Mouse (Mus musculus): Measurements from ENCODE around the gene Bahcc1. TPM values are rescaled to one million over a fixed set of nuclear protein-coding genes. Genes with fewer than 3 reads are reported as not detected.
A peak's percentile ranks its signal among the peaks of the same experiment; 100 is the strongest.

Gene Bahcc1
- total and polyA plus RNA-seq, 2 experiments from 2014 or later: 9.5 to 49.8 TPM

DNA sequence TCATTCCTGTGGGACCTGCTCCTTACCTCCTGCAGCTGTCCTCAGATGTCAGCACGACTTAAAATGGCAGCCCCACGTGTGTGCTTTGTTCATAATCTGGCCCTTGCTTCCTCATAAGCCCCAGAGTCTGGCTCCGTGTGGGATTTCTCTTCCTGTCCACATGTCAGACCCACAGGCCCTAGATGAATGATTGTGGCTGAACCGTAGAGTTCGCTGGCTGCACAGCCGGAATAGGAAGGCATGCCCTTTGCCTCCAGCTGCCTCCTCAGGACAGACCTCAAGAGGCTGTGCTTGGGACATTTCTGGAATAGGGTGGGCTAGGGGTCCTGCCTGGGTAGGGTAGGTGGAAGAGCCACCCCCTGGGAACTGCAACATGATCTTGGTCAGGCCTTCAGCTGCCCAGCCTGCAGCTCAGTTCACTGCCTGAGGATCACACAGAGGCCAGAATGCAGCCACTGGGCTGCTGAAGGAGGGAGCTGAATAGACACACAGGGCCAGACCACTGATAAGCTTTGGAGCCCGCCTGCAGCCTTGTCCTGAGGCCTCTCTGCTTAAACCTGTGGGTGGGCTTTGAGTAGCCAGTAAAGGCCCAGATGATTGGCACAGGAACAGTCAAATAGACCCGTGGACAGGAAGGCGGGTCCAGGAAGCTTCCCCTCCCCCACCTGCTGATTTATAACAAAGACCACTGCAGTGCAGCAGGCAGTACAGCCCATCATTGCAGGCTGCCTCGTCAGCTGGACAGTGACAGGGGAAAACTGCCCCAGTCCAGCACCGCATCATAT is 16.0 kb upstream of the Bahcc1 start:
- Histone ChIP-seq H3K27me3 (ENCODE audit: insufficient read depth, low read length) (no peaks in the 10 kb centered on the region), H3K9ac (replicated peaks; ENCODE audit: low read length, poor library complexity, severe bottlenecking) (0 out of 2 replicates have a peak overlapping the region, but pooled peaks have one; percentile 29)

DNA sequence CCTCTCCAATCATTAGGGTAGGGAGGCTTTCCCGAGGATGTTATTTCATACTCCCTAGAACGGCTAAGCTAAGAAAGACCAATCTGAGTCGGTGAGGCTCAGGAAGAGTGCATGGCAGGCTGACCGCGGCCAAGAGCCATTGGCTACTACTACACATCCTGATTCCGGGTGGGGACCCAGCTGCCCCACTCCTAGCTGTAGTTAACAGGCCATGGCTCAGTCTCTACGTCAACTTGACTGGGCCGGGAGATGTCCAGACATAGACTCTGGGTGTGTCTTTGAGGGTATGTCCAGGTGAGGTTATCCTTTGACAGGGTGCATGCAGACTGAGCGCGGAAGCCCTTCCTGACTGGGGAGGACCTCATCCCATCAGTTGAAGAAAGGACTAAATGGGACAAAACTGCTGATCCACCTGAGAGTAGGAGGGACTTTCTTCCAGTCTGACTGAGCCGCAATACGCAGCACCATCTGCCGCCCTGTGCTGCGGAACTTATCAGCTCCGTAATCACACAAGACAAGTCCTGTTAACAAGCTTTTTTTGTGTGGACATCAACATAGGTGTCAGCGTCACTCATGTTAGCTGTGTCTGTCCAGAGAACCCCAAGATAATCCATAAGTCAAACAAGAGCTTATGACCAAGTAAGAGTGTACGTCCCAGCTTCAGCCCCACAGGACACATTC is 14.4 kb upstream of the Bahcc1 start:
- no peaks in the 10 kb centered on the region for H3K27me3 ChIP-seq (ENCODE audit: insufficient read depth, low read length)
- no peak overlapping the region for H3K9ac ChIP-seq (replicated peaks; ENCODE audit: low read length, poor library complexity, severe bottlenecking)
- no peaks in the 10 kb centered on the region for H3K36me3 ChIP-seq (ENCODE audit: insufficient read depth, low read length)
- no peak overlapping the region for H3K4me2 ChIP-seq (ENCODE audit: low read depth, low read length, poor library complexity, severe bottlenecking)
- H3K4me3 ChIP-seq (ENCODE audit: low read depth, low read length): no peak overlapping the region
- 91% methylated on average over 17 of the region's 17 CpGs for WGBS
- no peak for DNase-seq (ENCODE audit: low spot score)
- ATAC-seq (ENCODE audit: low FRiP score): no peak
- no peaks in the 10 kb centered on the region for H3K9me3 ChIP-seq (ENCODE audit: low read length)
- peaks cover 11% of the 10 kb centered on the region; the same call in 1 of the 2 replicates for H3K4me1 ChIP-seq (ENCODE audit: insufficient read depth, low read length)
- H3K27ac ChIP-seq (ENCODE audit: low read depth, low read length): no peak overlapping the region
- no peak for TF ChIP-seq CTCF (IDR thresholded peaks at IDR 0.05)

More for the DNA sequence above, 16.0 kb upstream of the Bahcc1 start:
- H3K4me1 ChIP-seq (ENCODE audit: insufficient read depth, low read length): peaks cover 11% of the 10 kb centered on the region; the same call in 1 of the 2 replicates
- DNase-seq (ENCODE audit: low spot score) (peak; percentile 86), ATAC-seq (ENCODE audit: low FRiP score) (peak; percentile 79)
- H3K4me3 ChIP-seq (ENCODE audit: low read depth, low read length): no peak overlapping the region
- H3K4me2 ChIP-seq (ENCODE audit: low read depth, low read length, poor library complexity, severe bottlenecking): no peak overlapping the region
- no peaks in the 10 kb centered on the region for H3K9me3 ChIP-seq (ENCODE audit: low read length)
- WGBS: 13% methylated on average over 11 of the region's 11 CpGs
- no peak for TF ChIP-seq CTCF (IDR thresholded peaks at IDR 0.05)
- H3K36me3 ChIP-seq (ENCODE audit: insufficient read depth, low read length): no peaks in the 10 kb centered on the region
- peak overlapping the region; percentile 70 for H3K27ac ChIP-seq (ENCODE audit: low read depth, low read length)

DNA sequence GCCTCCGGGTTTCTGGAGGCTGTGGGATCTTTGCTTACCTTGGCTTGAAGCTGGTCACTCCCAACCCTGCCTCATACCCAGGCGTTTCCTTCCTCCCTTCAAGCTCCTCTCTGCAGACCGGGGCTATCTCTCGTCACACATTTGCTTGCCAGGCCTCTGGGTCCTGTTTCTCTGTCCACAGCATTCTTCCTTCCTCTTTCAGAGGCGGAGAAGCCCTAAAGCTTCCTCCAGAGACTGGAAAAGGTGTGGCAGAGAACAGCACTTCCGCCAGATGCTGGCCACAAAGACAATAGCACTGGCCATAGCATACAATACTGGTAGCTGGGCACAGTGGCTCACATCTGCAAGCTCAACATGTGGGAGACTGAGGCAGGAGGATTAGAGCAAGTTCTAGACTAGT is 13.8 kb upstream of the Bahcc1 start:
- Histone ChIP-seq H3K4me3 (ENCODE audit: low read depth, low read length) (no peak overlapping the region), H3K4me1 (ENCODE audit: insufficient read depth, low read length) (peaks cover 12% of the 10 kb centered on the region; the same call in 1 of the 2 replicates), H3K27me3 (ENCODE audit: insufficient read depth, low read length) (no peaks in the 10 kb centered on the region), H3K36me3 (ENCODE audit: insufficient read depth, low read length) (no peaks in the 10 kb centered on the region), H3K9me3 (ENCODE audit: low read length) (no peaks in the 10 kb centered on the region), H3K9ac (replicated peaks; ENCODE audit: low read length, poor library complexity, severe bottlenecking) (no peak overlapping the region), H3K27ac (ENCODE audit: low read depth, low read length) (no peak overlapping the region), H3K4me2 (ENCODE audit: low read depth, low read length, poor library complexity, severe bottlenecking) (no peak overlapping the region)
- DNase-seq (ENCODE audit: low spot score) (no peak), ATAC-seq (ENCODE audit: low FRiP score) (no peak)
- WGBS: 82% methylated on average over 6 of the region's 6 CpGs
- no peak for TF ChIP-seq CTCF (IDR thresholded peaks at IDR 0.05)

DNA sequence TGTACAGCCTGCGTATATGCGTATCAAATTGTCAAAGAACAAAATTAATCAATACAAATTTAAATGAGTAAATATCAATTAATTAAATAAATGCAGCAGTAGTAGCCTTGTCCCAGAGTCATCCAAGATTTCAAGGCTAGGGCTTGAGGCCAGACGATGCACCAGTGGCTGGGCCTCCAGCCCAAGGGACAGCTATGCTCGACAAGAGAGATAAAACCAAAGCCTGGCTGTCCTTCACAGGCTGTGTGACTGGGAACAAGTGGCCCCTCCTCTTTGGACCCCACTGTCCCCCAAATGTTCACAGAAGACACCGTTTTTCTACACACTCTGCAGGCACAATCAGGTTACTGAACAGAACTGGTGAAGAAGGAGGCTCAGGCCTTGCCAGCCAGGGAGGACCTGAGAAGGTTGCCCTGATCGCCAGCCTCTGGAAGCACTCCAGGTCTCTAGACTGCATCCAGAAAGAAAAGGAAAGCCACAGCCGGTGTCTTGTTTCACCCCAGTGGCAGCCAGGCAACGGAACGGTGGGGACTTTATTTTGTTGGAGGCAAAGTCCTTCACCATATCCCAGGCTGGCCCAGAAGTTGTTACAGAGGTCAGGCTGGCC is 12.7 kb upstream of the Bahcc1 start:
- Histone ChIP-seq H3K9me3 (ENCODE audit: low read length) (no peaks in the 10 kb centered on the region), H3K4me1 (ENCODE audit: insufficient read depth, low read length) (peaks cover 23% of the 10 kb centered on the region), H3K27ac (ENCODE audit: low read depth, low read length) (no peak overlapping the region), H3K36me3 (ENCODE audit: insufficient read depth, low read length) (no peaks in the 10 kb centered on the region), H3K27me3 (ENCODE audit: insufficient read depth, low read length) (no peaks in the 10 kb centered on the region), H3K4me2 (ENCODE audit: low read depth, low read length, poor library complexity, severe bottlenecking) (no peak overlapping the region), H3K4me3 (ENCODE audit: low read depth, low read length) (no peak overlapping the region), H3K9ac (replicated peaks; ENCODE audit: low read length, poor library complexity, severe bottlenecking) (no peak overlapping the region)
- peak; percentile 62 for DNase-seq (ENCODE audit: low spot score)
- 49% methylated on average over 9 of the region's 9 CpGs for WGBS
- no peak for ATAC-seq (ENCODE audit: low FRiP score)
- TF ChIP-seq CTCF (IDR thresholded peaks at IDR 0.05): no peak

DNA sequence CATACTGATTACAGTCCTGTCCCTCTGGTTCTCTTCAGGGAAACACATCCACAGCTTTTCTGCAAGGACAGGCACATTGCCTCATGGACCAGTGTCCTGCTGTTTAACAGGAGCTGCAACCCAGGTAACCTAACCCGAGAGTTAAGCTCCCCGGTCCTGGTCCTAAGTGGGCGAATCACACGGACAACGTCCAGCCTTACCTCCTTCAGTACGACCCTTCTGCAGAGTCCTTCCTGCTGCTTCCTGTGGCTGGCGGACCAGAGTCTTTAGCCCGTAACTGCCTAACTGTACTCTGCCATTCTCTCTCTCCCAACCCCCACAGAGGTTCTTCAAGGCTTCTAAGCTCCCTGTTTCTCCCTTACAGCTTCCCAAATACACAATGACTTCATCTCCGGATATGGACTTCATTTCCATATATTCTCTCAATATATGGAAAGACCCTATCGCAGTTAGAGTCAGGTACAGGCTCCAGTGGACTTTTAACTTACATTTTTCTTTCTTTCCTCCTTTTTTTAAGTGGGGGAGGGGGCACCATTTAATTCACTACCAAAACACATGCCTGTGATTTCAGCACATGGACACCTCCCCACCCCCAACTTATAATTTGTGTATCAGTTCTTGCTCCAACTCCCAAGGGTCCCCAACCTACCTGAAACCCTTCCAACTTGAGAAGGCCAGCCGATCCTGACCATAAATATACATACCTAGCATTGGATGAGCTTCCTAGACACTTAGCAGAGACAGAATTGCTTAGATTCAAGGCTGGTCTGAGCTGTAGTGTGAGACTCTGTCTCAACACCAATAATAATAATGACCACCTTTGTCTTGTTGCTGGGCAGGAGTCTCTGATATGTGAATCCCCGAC is 11.6 kb upstream of the Bahcc1 start:
- peaks cover 34% of the 10 kb centered on the region for H3K4me1 ChIP-seq (ENCODE audit: insufficient read depth, low read length)
- no peak overlapping the region for H3K27ac ChIP-seq (ENCODE audit: low read depth, low read length)
- no peak for ATAC-seq (ENCODE audit: low FRiP score)
- WGBS: 55% methylated on average over 12 of the region's 12 CpGs
- TF ChIP-seq CTCF (IDR thresholded peaks at IDR 0.05): no peak
- no peak for DNase-seq (ENCODE audit: low spot score)
- H3K4me3 ChIP-seq (ENCODE audit: low read depth, low read length): no peak overlapping the region
- H3K9me3 ChIP-seq (ENCODE audit: low read length): no peaks in the 10 kb centered on the region
- H3K4me2 ChIP-seq (ENCODE audit: low read depth, low read length, poor library complexity, severe bottlenecking): no peak overlapping the region
- no peak overlapping the region for H3K9ac ChIP-seq (replicated peaks; ENCODE audit: low read length, poor library complexity, severe bottlenecking)
- no peaks in the 10 kb centered on the region for H3K36me3 ChIP-seq (ENCODE audit: insufficient read depth, low read length)
- H3K27me3 ChIP-seq (ENCODE audit: insufficient read depth, low read length): no peaks in the 10 kb centered on the region
